Mouse (Mus musculus) neural tube, embryonic 11.5 days (tissue): ENCODE data around the gene Traf7. TPM values are rescaled to one million over a fixed set of nuclear protein-coding genes. Genes with fewer than 3 reads are reported as not detected.
A peak's percentile ranks its signal among the peaks of the same experiment; 100 is the strongest.

ENCODE experiments used
- ATAC-seq: fragments of 200-750 bp; cut with Nextera tagmentation; 2 replicates; pipeline ENCODE4 v1.8.0; 2017; ENCODE audit warnings: moderate number of reproducible peaks, mild to moderate bottlenecking, moderate TSS enrichment, moderate library complexity; ENCODE audit not compliant: insufficient read depth, low FRiP score, low TSS enrichment
- DNase-seq: peaks from one replicate; pipeline ENCODE4 v3.0.0-alpha.2; 2015; ENCODE audit warnings: low spot score
- H3K27ac ChIP-seq: fragments of 300-500 bp; sonication (generic); 2 replicates; pipeline ENCODE4 v1.5.1; 2014; ENCODE audit warnings: low read depth, mild to moderate bottlenecking, low read length
- H3K27me3 ChIP-seq: fragments of 300-500 bp; sonication (generic); 2 replicates; pipeline ENCODE4 v1.6.1; 2014; ENCODE audit warnings: mild to moderate bottlenecking, low read length, mixed read lengths; ENCODE audit not compliant: control insufficient read depth, insufficient read depth
- H3K36me3 ChIP-seq: fragments of 300-500 bp; sonication (generic); 2 replicates; pipeline ENCODE4 v1.6.1; 2014; ENCODE audit warnings: mild to moderate bottlenecking, low read length, moderate library complexity, mixed read lengths; ENCODE audit not compliant: control insufficient read depth, insufficient read depth
- H3K4me1 ChIP-seq: fragments of 300-500 bp; sonication (generic); 2 replicates; pipeline ENCODE4 v1.6.1; 2014; ENCODE audit warnings: low read length, mixed read lengths; ENCODE audit not compliant: control insufficient read depth, insufficient read depth
- H3K4me2 ChIP-seq: fragments of 300-500 bp; sonication (generic); 2 replicates; pipeline ENCODE4 v1.6.1; 2014; ENCODE audit warnings: low read depth, mild to moderate bottlenecking, moderate library complexity
- H3K4me3 ChIP-seq: fragments of 300-500 bp; sonication (generic); 2 replicates; pipeline ENCODE4 v1.5.1; 2014; ENCODE audit warnings: low read depth, low read length
- H3K9ac ChIP-seq: fragments of 300-500 bp; sonication (generic); 2 replicates; pipeline ENCODE4 v1.6.1; 2014; ENCODE audit warnings: mild to moderate bottlenecking, low read length
- H3K9me3 ChIP-seq: fragments of 300-500 bp; sonication (generic); 2 replicates; pipeline ENCODE4 v1.6.1; 2016; ENCODE audit warnings: low read length; ENCODE audit not compliant: control insufficient read depth
- WGBS: fragments of 180-500 bp; shearing (Covaris S2); extraction: QIAGEN DNeasy Blood & Tissue Kit; methylation state at CpG from one replicate; pipeline ENCODE4 v1.1.7; 2014; 5-methylcytosine and 5-hydroxymethylcytosine counted together
- polyA plus RNA-seq: library from polyadenylated mRNA; unstranded; fragments of >200 nt; fragmentation: Nextera tagmentation; extraction: Ambion mirVana; gene quantifications from 2 replicates; pipeline ENCODE4 v1.2.1, GENCODE M21; 2014

Gene Traf7
- 81.2 and 88.1 TPM in 2 replicates for polyA plus RNA-seq

- under 1% methylated on average over 40 of the region's 40 CpGs for WGBS
- Histone ChIP-seq H3K4me1 (peaks cover 28% of the 10 kb centered on the region), H3K9ac (peak within 1 kb of the TSS; percentile 83), H3K9me3 (no peaks in the 10 kb centered on the region), H3K27ac (0 out of 2 replicates have a peak within 1 kb of the TSS, but pooled peaks have one; percentile 46), H3K4me2 (peak within 1 kb of the TSS; percentile 82), H3K36me3 (peaks cover 6% of the 10 kb centered on the region; the same call in 1 of the 2 replicates), H3K27me3 (no peaks in the 10 kb centered on the region), H3K4me3 (peak within 1 kb of the TSS; percentile 84)
- peak; percentile 96 for ATAC-seq
- peak; percentile 92 for DNase-seq
Measured at GRCm38 (mm10) chr17:24527723-24528559, at the start of gene Traf7. Gene Traf7, minus strand, starts transcription at chr17:24527938.

- WGBS: 95% methylated on average over 9 of the region's 9 CpGs
- Histone ChIP-seq H3K27ac (no peak overlapping the region), H3K27me3 (no peaks in the 10 kb centered on the region), H3K4me2 (no peak overlapping the region), H3K4me1 (no peaks in the 10 kb centered on the region), H3K4me3 (no peak overlapping the region), H3K9ac (no peak overlapping the region), H3K9me3 (no peaks in the 10 kb centered on the region), H3K36me3 (peaks cover 11% of the 10 kb centered on the region)
- DNase-seq (no peak), ATAC-seq (no peak)
Measured at GRCm38 (mm10) chr17:24573811-24574210, 46.1 kb upstream of the Traf7 start.

DNA sequence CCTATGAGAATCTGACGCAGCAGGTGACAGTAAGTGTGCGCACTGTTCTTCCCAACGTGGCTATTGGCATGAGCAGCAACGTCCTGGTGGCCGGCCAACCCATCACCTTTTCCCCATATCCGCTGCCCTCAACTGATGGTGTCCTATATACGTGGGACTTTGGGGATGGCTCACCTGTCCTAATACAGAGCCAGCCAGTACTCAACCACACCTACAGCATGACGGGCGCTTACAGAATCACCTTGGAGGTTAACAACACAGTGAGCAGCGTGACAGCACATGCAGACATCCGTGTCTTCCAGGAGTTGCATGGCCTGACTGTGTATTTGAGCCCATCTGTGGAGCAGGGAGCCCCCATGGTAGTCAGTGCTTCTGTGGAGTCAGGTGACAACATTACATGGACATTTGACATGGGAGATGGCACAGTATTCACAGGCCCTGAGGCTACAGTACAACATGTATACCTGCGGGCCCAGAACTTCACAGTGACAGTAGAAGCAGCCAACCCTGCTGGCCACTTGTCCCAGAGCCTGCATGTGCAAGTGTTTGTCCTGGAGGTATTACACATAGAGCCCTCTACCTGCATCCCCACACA, 45.0 kb upstream of the Traf7 start:
- ATAC-seq (no peak), DNase-seq (no peak)
- no peaks in the 10 kb centered on the region for H3K9me3 ChIP-seq
- H3K27ac ChIP-seq: no peak overlapping the region
- H3K9ac ChIP-seq: no peak overlapping the region
- H3K4me2 ChIP-seq: no peak overlapping the region
- H3K4me3 ChIP-seq: no peak overlapping the region
- WGBS: 95% methylated on average over 12 of the region's 12 CpGs
- H3K36me3 ChIP-seq: peaks cover 12% of the 10 kb centered on the region
- no peaks in the 10 kb centered on the region for H3K4me1 ChIP-seq
- H3K27me3 ChIP-seq: no peaks in the 10 kb centered on the region

DNA sequence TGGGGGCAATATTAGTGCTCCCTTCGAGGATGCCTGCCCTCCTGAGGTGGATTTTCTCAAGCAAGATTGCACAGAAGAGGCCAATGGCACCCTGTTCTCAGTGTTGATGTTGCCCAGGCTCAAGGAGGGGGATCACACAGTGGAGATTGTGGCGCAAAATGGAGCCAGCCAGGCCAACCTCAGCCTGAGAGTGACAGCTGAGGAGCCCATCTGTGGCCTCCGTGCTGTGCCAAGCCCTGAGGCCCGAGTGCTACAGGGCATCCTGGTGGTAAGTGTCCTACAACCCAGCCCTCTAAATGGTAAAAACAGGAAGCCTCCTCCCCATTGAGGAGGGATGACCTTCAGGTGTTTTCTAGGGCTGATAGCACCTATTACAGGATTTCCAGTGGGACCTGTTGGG, 42.1 kb upstream of the Traf7 start:
- Histone ChIP-seq H3K4me3 (no peak overlapping the region), H3K9me3 (no peaks in the 10 kb centered on the region), H3K27ac (no peak overlapping the region), H3K9ac (no peak overlapping the region), H3K4me1 (no peaks in the 10 kb centered on the region), H3K4me2 (no peak overlapping the region), H3K36me3 (peaks cover 12% of the 10 kb centered on the region), H3K27me3 (no peaks in the 10 kb centered on the region)
- 93% methylated on average over 4 of the region's 4 CpGs for WGBS
- DNase-seq: no peak
- no peak for ATAC-seq

DNA sequence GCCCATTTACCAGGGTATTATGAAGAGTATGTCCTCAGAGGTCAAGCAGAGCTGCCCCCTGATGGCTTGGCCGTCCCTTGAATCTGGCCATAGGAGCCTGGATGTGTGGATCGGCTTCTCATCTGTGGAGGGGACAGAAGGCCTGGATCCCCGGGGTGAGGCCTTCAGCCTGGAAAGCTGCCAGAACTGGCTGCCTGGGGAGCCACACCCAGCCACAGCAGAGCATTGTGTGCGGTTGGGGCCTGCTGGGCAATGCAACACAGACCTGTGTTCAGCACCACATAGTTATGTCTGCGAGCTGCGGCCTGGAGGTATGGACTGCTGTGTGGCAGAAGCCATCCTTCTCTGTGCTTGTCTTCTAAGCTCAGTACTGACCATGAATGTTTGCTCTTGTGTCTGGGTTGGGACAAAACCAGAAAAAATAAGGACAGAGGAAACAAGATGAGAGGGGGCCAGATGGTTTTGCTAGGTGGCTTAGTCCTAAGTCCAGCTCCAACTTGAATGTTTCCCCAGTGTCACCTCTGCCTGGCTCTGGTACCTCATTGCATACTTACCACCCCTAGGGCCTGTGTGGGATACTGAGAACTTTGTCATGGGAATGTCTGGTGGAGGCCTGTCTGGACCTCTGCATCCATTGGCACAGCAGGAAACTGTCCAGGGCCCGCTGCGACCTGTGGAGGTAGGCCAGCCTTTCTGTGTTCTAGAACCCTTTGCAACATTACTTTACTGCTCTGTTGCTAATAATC, 39.5 kb upstream of the Traf7 start:
- 83% methylated on average over 8 of the region's 8 CpGs for WGBS
- Histone ChIP-seq H3K27me3 (no peaks in the 10 kb centered on the region), H3K4me3 (no peak overlapping the region), H3K36me3 (peaks cover 8% of the 10 kb centered on the region), H3K9ac (no peak overlapping the region; the same call in 1 of the 2 replicates), H3K4me2 (no peak overlapping the region), H3K27ac (no peak overlapping the region), H3K4me1 (no peaks in the 10 kb centered on the region), H3K9me3 (no peaks in the 10 kb centered on the region)
- DNase-seq: no peak
- no peak for ATAC-seq

DNA sequence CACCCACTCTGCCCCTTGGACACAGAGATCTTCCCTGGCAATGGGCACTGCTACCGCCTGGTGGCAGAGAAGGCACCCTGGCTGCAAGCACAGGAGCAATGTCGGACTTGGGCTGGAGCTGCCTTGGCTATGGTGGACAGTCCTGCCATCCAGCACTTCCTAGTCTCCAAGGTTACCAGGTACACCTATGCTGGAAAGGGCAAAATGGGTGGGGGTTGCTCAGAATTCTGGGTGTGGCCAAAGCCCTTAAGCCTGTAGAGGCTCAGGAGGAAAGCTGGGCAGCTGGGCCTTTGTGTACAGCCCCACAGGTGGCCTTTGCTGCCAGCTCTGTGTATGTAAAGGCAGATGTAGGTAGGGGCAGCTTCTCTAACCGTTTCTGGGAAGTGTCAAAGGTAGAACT, 38.1 kb upstream of the Traf7 start:
- Histone ChIP-seq H3K9me3 (no peaks in the 10 kb centered on the region), H3K4me2 (no peak overlapping the region), H3K4me1 (no peaks in the 10 kb centered on the region), H3K27ac (no peak overlapping the region), H3K4me3 (no peak overlapping the region), H3K27me3 (no peaks in the 10 kb centered on the region), H3K9ac (no peak overlapping the region), H3K36me3 (peaks cover 8% of the 10 kb centered on the region)
- WGBS: 70% methylated on average over 3 of the region's 3 CpGs
- ATAC-seq (no peak), DNase-seq (no peak)

DNA sequence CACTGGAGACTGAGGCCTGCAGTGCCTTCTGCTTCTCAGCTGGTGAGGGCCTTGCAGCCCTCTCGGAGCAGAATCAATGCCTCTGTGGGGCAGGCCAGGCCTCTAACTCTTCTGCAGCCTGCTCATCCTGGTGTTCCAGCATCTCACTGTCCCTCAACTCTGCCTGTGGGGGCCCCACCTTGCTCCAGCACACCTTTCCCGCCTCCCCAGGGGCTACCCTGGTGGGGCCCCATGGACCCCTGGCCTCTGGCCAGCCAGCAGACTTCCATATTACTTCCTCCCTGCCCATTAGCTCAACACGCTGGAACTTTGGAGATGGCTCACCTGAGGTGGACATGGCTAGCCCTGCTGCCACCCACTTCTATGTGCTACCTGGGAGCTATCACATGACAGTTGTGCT, 37.4 kb upstream of the Traf7 start:
- H3K36me3 ChIP-seq: peaks cover 8% of the 10 kb centered on the region
- H3K9ac ChIP-seq: no peak overlapping the region
- H3K4me2 ChIP-seq: no peak overlapping the region
- DNase-seq (no peak), ATAC-seq (no peak)
- WGBS: 87% methylated on average over 3 of the region's 3 CpGs
- no peaks in the 10 kb centered on the region for H3K4me1 ChIP-seq
- no peaks in the 10 kb centered on the region for H3K27me3 ChIP-seq
- H3K4me3 ChIP-seq: no peak overlapping the region
- H3K9me3 ChIP-seq: no peaks in the 10 kb centered on the region
- no peak overlapping the region for H3K27ac ChIP-seq

GRCm38 (mm10) chr17:24564422-24564821, 36.7 kb upstream of the Traf7 start:
- Histone ChIP-seq H3K27me3 (no peaks in the 10 kb centered on the region), H3K36me3 (peaks cover 6% of the 10 kb centered on the region), H3K4me1 (no peaks in the 10 kb centered on the region; the same call in 1 of the 2 replicates), H3K27ac (no peak overlapping the region), H3K9ac (no peak overlapping the region), H3K9me3 (no peaks in the 10 kb centered on the region), H3K4me3 (no peak overlapping the region), H3K4me2 (no peak overlapping the region)
- ATAC-seq (no peak), DNase-seq (no peak)
- 91% methylated on average over 4 of the region's 4 CpGs for WGBS
